Mouse (Mus musculus): ENCODE data around the gene 1700018B08Rik. TPM values are rescaled to one million over a fixed set of nuclear protein-coding genes. Genes with fewer than 3 reads are reported as not detected.

Gene 1700018B08Rik
- polyA plus RNA-seq (2012; rRNA removed) = not detected in 2 replicates

- WGBS = 83% methylated on average over 12 of the region's 12 CpGs
- no peak for DNase-seq (ENCODE audit: low read depth, low spot score)
These were observed at the start of gene 1700018B08Rik for GRCm38 (mm10) chr8:121544276-121544785. Gene 1700018B08Rik (minus strand): TSS chr8:121544320.

GRCm38 (mm10) chr8:121593293-121593692, 49.2 kb upstream of the 1700018B08Rik start:
- whole genome bisulfite sequencing = 94% methylated on average over 5 of the region's 5 CpGs

GRCm38 (mm10) chr8:121591178-121592066, 47.3 kb upstream of the 1700018B08Rik start:
- DNase-seq (ENCODE audit: low read depth, low spot score) = peak; percentile 48
- WGBS = 4% methylated on average over 20 of the region's 20 CpGs

More at GRCm38 (mm10) chr8:121593293-121593692, 49.2 kb upstream of the 1700018B08Rik start:
- DNase-seq (ENCODE audit: low read depth, low spot score) = no peak

GRCm38 (mm10) chr8:121590203-121591177, 46.4 kb upstream of the 1700018B08Rik start, which contains the start of gene Map1lc3b:
Gene Map1lc3b (plus strand): TSS chr8:121590361.
- WGBS = under 1% methylated on average over 94 of the region's 94 CpGs
- DNase-seq (ENCODE audit: low read depth, low spot score) = peak; percentile 59

- DNase-seq (ENCODE audit: low read depth, low spot score) = no peak
- 66% methylated on average over 2 of the region's 2 CpGs for WGBS
These were observed 45.1 kb upstream of the 1700018B08Rik start for GRCm38 (mm10) chr8:121589205-121589726.

- 89% methylated on average over 4 of the region's 4 CpGs for WGBS
- no peak for DNase-seq (ENCODE audit: low read depth, low spot score)
These were observed 44.6 kb upstream of the 1700018B08Rik start for GRCm38 (mm10) chr8:121588750-121589149.

GRCm38 (mm10) chr8:121585159-121585825, 41.2 kb upstream of the 1700018B08Rik start:
- DNase-seq (ENCODE audit: low read depth, low spot score) = peak; percentile 95
- under 1% methylated on average over 47 of the region's 47 CpGs for WGBS

GRCm38 (mm10) chr8:121584730-121585129, 40.6 kb upstream of the 1700018B08Rik start:
- DNase-seq (ENCODE audit: low read depth, low spot score) = no peak
- WGBS = 33% methylated on average over 13 of the region's 13 CpGs

- WGBS = 45% methylated on average over 8 of the region's 8 CpGs
- DNase-seq (ENCODE audit: low read depth, low spot score) = no peak
These were observed 39.5 kb upstream of the 1700018B08Rik start for GRCm38 (mm10) chr8:121583653-121584052.

GRCm38 (mm10) chr8:121580465-121580864, 36.3 kb upstream of the 1700018B08Rik start:
- peak; percentile 65 for DNase-seq (ENCODE audit: low read depth, low spot score)
- 9% methylated on average over 9 of the region's 9 CpGs for WGBS

GRCm38 (mm10) chr8:121578676-121579451, 34.7 kb upstream of the 1700018B08Rik start, which contains the start of gene Fbxo31:
Gene Fbxo31 (minus strand): TSS chr8:121578806.
- 1% methylated on average over 63 of the region's 63 CpGs for WGBS

GRCm38 (mm10) chr8:121577751-121578675, 33.9 kb upstream of the 1700018B08Rik start:
- under 1% methylated on average over 44 of the region's 44 CpGs for WGBS
- no peak for DNase-seq (ENCODE audit: low read depth, low spot score)

More at GRCm38 (mm10) chr8:121578676-121579451, 34.7 kb upstream of the 1700018B08Rik start, which contains the start of gene Fbxo31:
- DNase-seq (ENCODE audit: low read depth, low spot score) = peak; percentile 78

- WGBS = 42% methylated on average over 3 of the region's 3 CpGs
- no peak for DNase-seq (ENCODE audit: low read depth, low spot score)
These were observed 31.5 kb upstream of the 1700018B08Rik start for GRCm38 (mm10) chr8:121575661-121576060.

- DNase-seq (ENCODE audit: low read depth, low spot score) = peak; percentile 74
These were observed 29.2 kb upstream of the 1700018B08Rik start for GRCm38 (mm10) chr8:121573275-121573674.

GRCm38 (mm10) chr8:121572121-121572520, 28.0 kb upstream of the 1700018B08Rik start:
- 86% methylated on average over 7 of the region's 7 CpGs for WGBS

More at GRCm38 (mm10) chr8:121573275-121573674, 29.2 kb upstream of the 1700018B08Rik start:
- WGBS = 6% methylated on average over 3 of the region's 3 CpGs

GRCm38 (mm10) chr8:121570801-121571200, 26.7 kb upstream of the 1700018B08Rik start:
- 90% methylated on average over 17 of the region's 17 CpGs for WGBS

More at GRCm38 (mm10) chr8:121572121-121572520, 28.0 kb upstream of the 1700018B08Rik start:
- DNase-seq (ENCODE audit: low read depth, low spot score) = no peak

GRCm38 (mm10) chr8:121570335-121570734, 26.2 kb upstream of the 1700018B08Rik start:
- no peak for DNase-seq (ENCODE audit: low read depth, low spot score)
- 77% methylated on average over 21 of the region's 21 CpGs for WGBS

More at GRCm38 (mm10) chr8:121570801-121571200, 26.7 kb upstream of the 1700018B08Rik start:
- no peak for DNase-seq (ENCODE audit: low read depth, low spot score)
